Mouse (Mus musculus) olfactory bulb, adult 2 months (tissue): ENCODE results near the gene Dixdc1. TPM values are rescaled to one million over a fixed set of nuclear protein-coding genes. Genes with fewer than 3 reads are reported as not detected.

Source experiments
- H3K27ac ChIP-seq: fragments of 200-500 bp; 2 replicates; pipeline ENCODE4 v1.5.1; 2012; ENCODE audit warnings: low read depth, low read length; ENCODE audit not compliant: insufficient read depth
- H3K4me1 ChIP-seq: fragments of 200-500 bp; 2 replicates; pipeline ENCODE4 v1.6.1; 2012; ENCODE audit warnings: low read length; ENCODE audit not compliant: control insufficient read depth, insufficient read depth
- H3K4me3 ChIP-seq: fragments of 200-500 bp; 2 replicates; pipeline ENCODE4 v1.5.1; 2012; ENCODE audit warnings: mild to moderate bottlenecking, low read depth, low read length, moderate library complexity; ENCODE audit not compliant: insufficient read depth
- CTCF ChIP-seq: fragments of 200-500 bp; IDR thresholded peaks from 2 replicates; pipeline ENCODE4 v1.5.1; 2012; ENCODE audit warnings: low read depth, mild to moderate bottlenecking, low read length, moderate library complexity; ENCODE audit not compliant: insufficient read depth
- POLR2A ChIP-seq: fragments of 200-500 bp; IDR thresholded peaks from 2 replicates; pipeline ENCODE4 v1.6.1; 2012; ENCODE audit warnings: mild to moderate bottlenecking, low read depth, low read length, moderate library complexity; ENCODE audit not compliant: insufficient read depth
- WGBS: fragments of 180-500 bp; shearing (Covaris S2); methylation state at CpG from one replicate; pipeline ENCODE4 v1.1.7; 2018; 5-methylcytosine and 5-hydroxymethylcytosine counted together
- polyA plus RNA-seq: library from polyadenylated mRNA; stranded (reverse); fragments of >200 nt; gene quantifications from 2 replicates; pipeline ENCODE4 v1.2.4, GENCODE M21; 2012; ENCODE audit warnings: low replicate concordance; ENCODE audit not compliant: missing spikeins, insufficient read depth, insufficient read length

Dixdc1 gene
- polyA plus RNA-seq, 1 experiment: not detected

DNA sequence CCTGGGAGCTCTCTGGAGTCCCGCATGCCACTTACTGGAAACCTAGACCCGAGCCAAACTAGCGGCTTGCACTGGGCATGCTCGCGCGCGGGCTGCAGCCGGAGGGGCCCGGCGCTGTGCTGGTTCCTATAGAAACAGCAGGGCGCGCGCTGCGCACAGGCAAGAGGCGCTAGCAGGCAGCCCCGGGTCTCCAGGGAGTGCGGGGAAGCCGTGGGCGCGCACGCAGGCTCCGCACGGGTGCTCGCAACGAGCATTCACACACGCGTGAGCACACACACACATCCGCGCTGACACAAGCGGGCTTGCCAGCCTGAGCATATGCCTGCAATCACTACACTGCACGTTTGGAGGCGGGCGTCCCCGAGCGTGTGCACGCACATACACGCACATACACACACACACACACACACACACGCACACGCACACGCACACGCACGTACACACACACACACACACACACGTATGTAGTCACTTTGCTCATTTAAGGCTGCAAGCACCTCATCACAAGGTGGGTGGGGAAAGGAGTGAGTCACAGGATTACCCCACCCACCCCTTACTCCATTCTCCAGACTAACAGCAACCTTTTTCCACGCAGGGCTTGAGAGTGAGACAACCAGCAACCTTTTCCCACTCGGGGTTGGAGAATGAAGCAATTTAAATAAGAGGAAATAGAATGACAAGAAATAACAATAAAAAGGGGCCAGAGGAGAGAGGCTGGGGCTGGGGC lies 11.2 kb downstream of the Dixdc1 start:
- Histone ChIP-seq H3K27ac (peak overlapping the region; percentile 65), H3K4me1 (peaks cover 29% of the 10 kb centered on the region), H3K4me3 (peak overlapping the region; percentile 81)
- WGBS: under 1% methylated on average over 45 of the region's 45 CpGs
- TF ChIP-seq CTCF (no peak), POLR2A (peak; percentile 37; the same call in 1 of the 2 replicates)

DNA sequence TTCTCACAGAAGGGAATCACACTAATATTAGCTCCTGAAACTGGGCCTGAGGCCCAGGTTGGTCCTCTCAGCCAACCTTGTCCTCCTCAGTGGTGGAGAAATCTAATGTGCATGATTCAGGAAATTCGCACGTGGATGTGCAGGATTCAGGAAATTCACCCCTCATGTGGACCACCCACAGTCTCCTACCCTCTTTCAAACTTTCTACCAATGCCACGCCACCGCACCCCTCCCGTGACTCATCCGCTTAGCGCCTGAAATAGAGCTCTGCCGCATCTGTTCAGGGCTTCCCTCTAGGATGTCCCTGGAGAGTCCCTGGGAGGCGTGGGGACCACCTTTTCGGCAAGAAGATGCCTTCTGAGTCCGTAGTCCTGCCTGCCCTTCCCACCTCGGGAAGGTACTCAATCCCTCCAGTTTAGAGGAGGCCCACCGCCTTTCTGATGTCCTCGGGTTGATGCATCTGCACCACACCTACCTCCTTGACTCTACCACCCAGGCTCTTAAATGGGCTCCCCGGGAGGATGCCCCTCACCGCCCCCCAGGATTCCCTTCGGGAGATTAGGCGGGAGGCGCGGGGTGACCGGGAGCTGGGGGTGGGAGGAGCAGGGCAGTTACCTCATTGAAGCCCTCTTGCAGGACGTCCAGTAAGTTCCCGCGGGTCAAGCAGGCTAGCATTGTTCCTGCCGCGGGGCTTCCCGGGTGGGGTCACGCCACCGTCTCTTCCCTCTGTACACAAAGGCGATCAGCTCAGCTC lies 12.0 kb downstream of the Dixdc1 start:
- peaks cover 34% of the 10 kb centered on the region for H3K4me1 ChIP-seq
- no peak overlapping the region for H3K27ac ChIP-seq
- TF ChIP-seq POLR2A (no peak), CTCF (no peak)
- WGBS: 6% methylated on average over 30 of the region's 30 CpGs
- peak overlapping the region; percentile 81 for H3K4me3 ChIP-seq

DNA sequence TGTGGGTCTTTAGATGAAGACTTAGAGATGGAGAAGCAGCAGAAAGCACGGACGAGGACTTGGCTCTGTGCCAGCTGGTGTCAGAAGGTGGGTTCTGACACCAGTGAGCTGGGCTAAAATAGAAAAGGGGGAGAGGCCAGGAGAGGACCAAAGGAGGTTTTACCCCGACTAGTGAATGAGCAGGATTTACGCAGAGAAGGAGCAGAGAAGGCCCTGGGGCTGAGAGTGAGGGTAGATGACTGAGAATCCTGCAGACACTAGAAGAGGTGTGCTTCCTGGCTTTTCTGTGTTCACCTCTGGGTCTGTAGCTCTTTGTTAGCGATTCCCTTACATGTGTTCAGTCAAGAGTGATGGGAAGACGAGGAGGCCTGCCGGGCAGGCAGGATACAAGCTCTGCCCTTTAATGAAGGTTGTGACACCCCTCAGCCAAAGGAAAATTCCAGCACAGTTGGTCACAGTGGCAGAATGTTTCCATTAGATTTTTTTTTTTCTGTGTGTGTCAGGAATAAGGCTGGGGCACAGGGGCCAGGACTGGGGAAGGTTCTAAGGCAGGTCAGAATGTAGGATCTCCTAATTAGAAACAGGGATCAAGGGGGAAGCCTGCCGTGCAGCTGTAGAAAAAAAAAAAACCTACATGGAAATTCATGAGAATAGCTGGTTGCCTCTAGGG lies 13.3 kb downstream of the Dixdc1 start:
- 36% methylated on average over 8 of the region's 8 CpGs for WGBS
- H3K4me3 ChIP-seq: no peak overlapping the region
- H3K4me1 ChIP-seq: peaks cover 37% of the 10 kb centered on the region
- TF ChIP-seq POLR2A (no peak), CTCF (no peak)
- no peak overlapping the region for H3K27ac ChIP-seq

DNA sequence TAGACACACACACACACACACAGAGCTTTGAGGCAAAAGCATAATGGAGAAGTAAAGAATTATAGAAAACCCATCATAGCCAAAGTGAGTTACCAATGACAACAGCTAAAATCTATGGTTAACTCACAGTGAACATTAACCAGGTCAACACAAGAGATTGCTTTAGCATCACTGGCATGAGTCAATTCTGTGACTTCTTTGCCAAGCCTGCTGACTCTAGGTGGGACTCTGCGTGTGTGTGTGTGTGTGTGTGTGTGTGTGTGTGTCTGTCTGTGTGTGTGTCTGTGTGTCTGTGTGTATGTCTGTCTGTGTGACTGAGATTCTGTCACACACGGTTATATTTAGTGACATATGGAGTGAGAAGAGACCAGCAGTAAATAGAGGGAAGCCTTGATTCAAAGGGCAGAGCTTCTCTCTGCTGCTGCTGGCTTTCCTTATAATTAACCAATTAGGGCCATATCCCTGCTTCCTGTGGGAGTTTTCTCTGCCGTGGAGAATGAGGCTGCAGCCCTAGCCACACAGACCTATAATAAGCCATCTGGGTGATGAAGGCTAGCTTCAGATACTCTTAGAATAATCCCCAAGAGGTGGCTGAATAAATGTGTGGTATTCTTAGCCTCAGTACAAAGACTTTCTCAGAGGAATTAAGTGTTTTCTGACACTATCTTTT lies 14.5 kb downstream of the Dixdc1 start:
- Histone ChIP-seq H3K4me3 (no peak overlapping the region), H3K4me1 (peaks cover 37% of the 10 kb centered on the region), H3K27ac (no peak overlapping the region)
- WGBS: 23% methylated on average over 3 of the region's 3 CpGs
- no peak for TF ChIP-seq POLR2A
- TF ChIP-seq CTCF: no peak

DNA sequence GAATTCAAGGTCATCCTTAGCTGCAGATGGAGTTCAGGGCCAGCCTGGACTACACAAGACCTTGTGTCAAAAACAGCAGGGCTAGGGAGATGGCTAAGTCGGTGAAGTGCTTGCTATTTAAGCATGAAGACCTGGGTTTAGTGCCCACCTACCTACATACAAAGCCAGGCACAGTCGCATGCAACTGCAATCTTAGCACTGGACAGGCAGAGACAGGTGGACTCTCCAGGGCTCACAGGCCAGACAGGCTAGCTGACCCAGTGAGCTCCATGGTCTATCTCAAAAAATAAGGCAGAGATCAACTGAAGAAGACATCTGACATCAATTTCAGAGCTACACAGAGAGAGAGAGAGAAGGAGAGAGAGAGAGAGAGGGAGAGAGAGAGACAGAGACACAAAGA lies 15.2 kb downstream of the Dixdc1 start:
- Histone ChIP-seq H3K4me1 (peaks cover 37% of the 10 kb centered on the region), H3K4me3 (no peak overlapping the region), H3K27ac (no peak overlapping the region)
- WGBS: 78% methylated on average over 2 of the region's 2 CpGs
- TF ChIP-seq POLR2A: no peak
- no peak for TF ChIP-seq CTCF

DNA sequence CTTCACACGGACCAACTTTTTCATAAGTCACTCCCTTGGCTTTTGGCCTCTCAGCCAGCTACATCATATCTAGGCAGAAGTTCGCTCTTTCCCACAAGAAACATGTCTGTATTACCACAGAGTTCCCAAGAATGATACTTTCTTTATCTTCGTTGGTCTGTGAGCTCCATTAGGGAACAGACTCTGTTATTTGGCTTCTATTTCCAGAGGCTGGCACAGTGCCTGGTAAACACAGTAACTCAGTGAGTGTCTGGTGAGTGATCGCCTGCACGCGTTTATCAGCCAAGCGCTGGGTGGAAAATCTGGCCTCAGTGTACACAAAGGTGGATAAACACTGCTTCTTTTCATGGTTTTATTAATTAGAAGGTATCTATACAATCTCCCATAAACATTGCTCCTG lies 15.9 kb downstream of the Dixdc1 start:
- H3K27ac ChIP-seq: peak overlapping the region; percentile 87
- WGBS: 6% methylated on average over 7 of the region's 7 CpGs
- H3K4me3 ChIP-seq: no peak overlapping the region
- no peak for TF ChIP-seq POLR2A
- no peak for TF ChIP-seq CTCF
- peaks cover 33% of the 10 kb centered on the region for H3K4me1 ChIP-seq

DNA sequence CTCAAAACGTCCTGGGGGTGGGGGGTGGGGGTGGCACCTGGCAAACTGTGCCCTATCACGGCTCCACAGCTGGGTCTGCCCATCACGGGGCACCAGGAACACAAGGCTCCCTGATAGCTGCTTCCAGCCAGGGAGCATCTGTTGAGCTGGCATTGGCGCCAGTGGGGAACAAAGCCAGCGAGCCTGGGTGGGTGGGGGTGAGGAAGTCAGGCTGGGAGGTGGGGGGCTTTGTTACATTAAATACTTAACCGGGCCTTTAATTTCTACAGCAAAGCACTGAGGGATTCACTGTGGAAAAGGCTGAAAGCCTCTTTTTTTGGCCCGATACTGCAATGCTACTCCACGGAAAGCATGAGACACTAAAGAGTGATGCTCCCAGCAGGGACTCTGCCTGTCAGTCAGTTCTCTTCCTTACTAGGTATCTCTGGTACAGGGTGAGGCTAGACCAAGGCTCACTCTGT lies 16.8 kb downstream of the Dixdc1 start:
- peaks cover 28% of the 10 kb centered on the region for H3K4me1 ChIP-seq
- 21% methylated on average over 8 of the region's 8 CpGs for WGBS
- TF ChIP-seq POLR2A: no peak
- no peak for TF ChIP-seq CTCF
- no peak overlapping the region for H3K4me3 ChIP-seq
- no peak overlapping the region for H3K27ac ChIP-seq

DNA sequence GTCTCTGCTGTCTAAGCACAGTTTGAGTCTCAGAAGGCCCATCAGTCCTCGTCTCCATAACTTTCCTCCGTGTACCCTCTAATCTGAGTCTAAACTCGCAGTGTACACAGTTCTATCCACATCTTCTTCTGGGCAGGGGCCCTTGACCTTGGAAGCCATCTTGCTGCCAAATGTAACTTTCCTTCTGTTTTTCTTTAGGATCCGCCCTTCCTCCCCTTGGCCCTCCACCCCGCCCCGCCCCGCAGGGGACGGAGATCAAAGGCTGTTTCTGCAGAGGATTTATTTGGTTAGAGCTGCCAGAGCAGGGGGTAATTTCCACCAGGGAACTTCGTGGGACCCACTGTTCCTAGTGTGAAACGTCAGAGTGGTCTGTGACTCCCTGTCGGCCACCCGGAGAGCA lies 18.3 kb downstream of the Dixdc1 start:
- no peak overlapping the region for H3K27ac ChIP-seq
- WGBS: 67% methylated on average over 12 of the region's 12 CpGs
- H3K4me3 ChIP-seq: no peak overlapping the region
- H3K4me1 ChIP-seq: peaks cover 20% of the 10 kb centered on the region
- TF ChIP-seq CTCF (no peak), POLR2A (no peak)

DNA sequence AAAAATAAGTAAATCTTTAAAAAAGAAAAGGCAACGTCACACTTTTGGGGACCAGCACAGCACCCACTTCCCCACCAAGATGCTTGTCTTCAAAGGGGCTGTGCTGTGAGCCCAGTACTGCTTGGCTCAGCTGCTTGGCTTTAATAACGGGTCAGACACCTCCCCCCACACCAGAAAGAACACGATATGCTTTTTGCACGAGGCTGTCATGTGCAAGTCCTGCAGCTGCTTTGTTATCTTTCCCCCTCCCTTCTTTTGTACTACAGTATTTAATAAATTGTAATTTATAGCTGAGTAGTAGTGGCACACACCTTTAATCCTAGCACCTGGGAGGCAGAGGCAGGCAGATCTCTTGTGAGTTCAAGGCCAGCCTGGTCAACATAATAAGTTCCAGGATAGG lies 20.4 kb downstream of the Dixdc1 start:
- TF ChIP-seq CTCF (no peak), POLR2A (no peak)

More for the DNA sequence above, 20.4 kb downstream of the Dixdc1 start:
- Histone ChIP-seq H3K4me3 (no peak overlapping the region), H3K4me1 (peaks cover 12% of the 10 kb centered on the region), H3K27ac (no peak overlapping the region)
- WGBS: 52% methylated on average over 4 of the region's 4 CpGs
